Mouse (Mus musculus): ENCODE data around the gene Clip2.

GRCm38 (mm10) chr5:134572508-134573214 lies 20.4 kb upstream of the Clip2 start:
- TF ChIP-seq CTCF (IDR thresholded peaks at IDR 0.05; ENCODE audit: extremely low read depth, insufficient read length, insufficient replicate concordance, low read depth, low read length), result no peak
- no peak for TF ChIP-seq POLR2A (IDR thresholded peaks at IDR 0.05; ENCODE audit: low read depth, low read length)
